Comparison of ENCODE assay signal across 9 mouse cellular contexts in genomic region chr5:140568321-140568970, GRCm38 (mm10). TPM values are rescaled to one million over a fixed set of nuclear protein-coding genes. Genes with fewer than 3 reads are reported as not detected.
DNase-seq lines count a peak whose midpoint lies in the region; ATAC-seq lines count a peak whose summit lies in the region.
"Had no signal": no experiment of that assay in that cellular context is flagged by ENCODE, and none has a peak within 500 bp of the region (broad histone marks: within the 10 kb centered on the region; RNA-seq: fewer than 3 reads in every experiment).

No protein-coding gene starts in this region.

- 0 out of 2 replicates have a peak overlapping the region, but pooled peaks have one; percentile 3 for H3K4me2 ChIP-seq in embryonic facial prominence, embryonic 13.5 days
- peak overlapping the region; percentile 26; the same call in 1 of the 2 replicates for H3K4me2 ChIP-seq in liver, embryonic 13.5 days
- H3K4me2 ChIP-seq in neural tube, embryonic 13.5 days: peak overlapping the region; percentile 33

- peak overlapping the region; percentile 61 for H3K27ac ChIP-seq in embryonic facial prominence, embryonic 13.5 days
- H3K27ac ChIP-seq in liver, embryonic 13.5 days: peak overlapping the region; percentile 48; the same call in 1 of the 2 replicates
- peak overlapping the region; percentile 76 for H3K27ac ChIP-seq in neural tube, embryonic 13.5 days (replicated peaks)

- DNase-seq in CD8-positive naive resting alpha-beta T cell, adult 2 months (ENCODE audit: low read depth in 2 of 2, low spot score in 2 of 2): peak; percentile 68 to 76
- peak; percentile 78 for DNase-seq in adrenal gland, postnatal 14 days
- peak; percentile 75 for DNase-seq in heart, adult 8-10 months (ENCODE audit: low spot score)
- peak; percentile 61 for DNase-seq in kidney, adult 9 months
- DNase-seq in liver, embryonic 13.5 days: peak; percentile 56
- peak; percentile 87 for DNase-seq in testis, postnatal 10 days (ENCODE audit: low spot score)

- peaks cover 43% of the 10 kb centered on the region for H3K4me1 ChIP-seq in embryonic facial prominence, embryonic 13.5 days
- peaks cover 53% of the 10 kb centered on the region for H3K4me1 ChIP-seq in liver, embryonic 13.5 days (replicated peaks)
- H3K4me1 ChIP-seq in neural tube, embryonic 13.5 days (replicated peaks): peaks cover 41% of the 10 kb centered on the region

- 33% methylated on average over 10 of the region's 10 CpGs for WGBS in embryonic facial prominence, embryonic 13.5 days
- 27% methylated on average over 10 of the region's 10 CpGs for WGBS in liver, embryonic 13.5 days (ENCODE audit: insufficient replicate concordance)
- 14% methylated on average over 10 of the region's 10 CpGs for WGBS in neural tube, embryonic 13.5 days

- ATAC-seq in embryonic facial prominence, embryonic 13.5 days (ENCODE audit: insufficient number of reproducible peaks, insufficient read depth, low FRiP score, low TSS enrichment, low read depth): no peak
- no peak for ATAC-seq in liver, embryonic 13.5 days (ENCODE audit: low read depth)
- peak; percentile 28; the same call in 1 of the 2 replicates for ATAC-seq in neural tube, embryonic 13.5 days (ENCODE audit: low read depth)

- no peaks in the 10 kb centered on the region for H3K36me3 ChIP-seq in embryonic facial prominence, embryonic 13.5 days
- H3K36me3 ChIP-seq in liver, embryonic 13.5 days: no peaks in the 10 kb centered on the region
- H3K36me3 ChIP-seq in neural tube, embryonic 13.5 days: no peaks in the 10 kb centered on the region

- no peaks in the 10 kb centered on the region for H3K9me3 ChIP-seq in embryonic facial prominence, embryonic 13.5 days
- H3K9me3 ChIP-seq in liver, embryonic 13.5 days (replicated peaks): no peaks in the 10 kb centered on the region
- no peaks in the 10 kb centered on the region for H3K9me3 ChIP-seq in neural tube, embryonic 13.5 days

- H3K9ac ChIP-seq in embryonic facial prominence, embryonic 13.5 days: no peak overlapping the region
- H3K9ac ChIP-seq in liver, embryonic 13.5 days: peak overlapping the region; percentile 26; the same call in 1 of the 2 replicates
- H3K9ac ChIP-seq in neural tube, embryonic 13.5 days: peak overlapping the region; percentile 47; the same call in 1 of the 2 replicates

- no peak overlapping the region for H3K4me3 ChIP-seq in embryonic facial prominence, embryonic 13.5 days
- H3K4me3 ChIP-seq in liver, embryonic 13.5 days (replicated peaks): no peak overlapping the region
- no peak overlapping the region for H3K4me3 ChIP-seq in neural tube, embryonic 13.5 days

- no peaks in the 10 kb centered on the region for H3K27me3 ChIP-seq in embryonic facial prominence, embryonic 13.5 days
- H3K27me3 ChIP-seq in liver, embryonic 13.5 days: no peaks in the 10 kb centered on the region
- no peaks in the 10 kb centered on the region for H3K27me3 ChIP-seq in neural tube, embryonic 13.5 days

RNA-seq across cellular contexts. Expression of gene Grifin, which starts 3.6 kb away (rescaled TPM):
- not detected in 2 replicates for total RNA-seq in adrenal gland, postnatal 14 days (2021)
- not detected in 2 replicates for polyA plus RNA-seq in embryonic facial prominence, embryonic 13.5 days (2015; fragmentation: Nextera tagmentation; extraction: Ambion mirVana)
- not detected for total RNA-seq in heart, adult 8-10 months (2022)
- polyA plus RNA-seq in liver, embryonic 13.5 days (2015; fragmentation: Nextera tagmentation; extraction: Ambion mirVana): 4.6 and 4.9 TPM in 2 replicates
- not detected in 2 replicates for polyA plus RNA-seq in neural tube, embryonic 13.5 days (2015; fragmentation: Nextera tagmentation; extraction: Ambion mirVana)
- total RNA-seq: layer of hippocampus, adult 18-20 months had no signal

RNA-seq across cellular contexts. Expression of gene Lfng, which starts 38.7 kb away (rescaled TPM):
- 13.7 and 26.8 TPM in 2 replicates for total RNA-seq in adrenal gland, postnatal 14 days (2021)
- 20.6 and 21.8 TPM in 2 replicates for polyA plus RNA-seq in embryonic facial prominence, embryonic 13.5 days (2015; fragmentation: Nextera tagmentation; extraction: Ambion mirVana)
- total RNA-seq in heart, adult 8-10 months (2022): 1 to 10 TPM; 6.0 to 8.3 (median 6.9) TPM
- 7.6 and 8.0 TPM in 2 replicates for polyA plus RNA-seq in liver, embryonic 13.5 days (2015; fragmentation: Nextera tagmentation; extraction: Ambion mirVana)
- polyA plus RNA-seq in neural tube, embryonic 13.5 days (2015; fragmentation: Nextera tagmentation; extraction: Ambion mirVana): 17.6 and 20.6 TPM in 2 replicates
